Mouse (Mus musculus) embryo, embryonic 11 days (tissue): ENCODE results near the gene Raly.
A peak's percentile ranks its signal among the peaks of the same experiment; 100 is the strongest.

Experiments used
- DNase-seq: peaks from one replicate; pipeline ENCODE4 v3.0.0-alpha.2; 2015

Gene Raly

GRCm38 (mm10) chr2:154785284-154785683 is 5.6 kb upstream of the Raly start:
- no peak for DNase-seq

- peak; percentile 25 for DNase-seq
These were observed 4.7 kb upstream of the Raly start for GRCm38 (mm10) chr2:154786187-154786586.

- DNase-seq, result no peak
These were observed 4.1 kb upstream of the Raly start for GRCm38 (mm10) chr2:154786776-154787175.

- no peak for DNase-seq
These were observed 1.5 kb upstream of the Raly start for GRCm38 (mm10) chr2:154789381-154789780.

GRCm38 (mm10) chr2:154789977-154790655 is 780 bp upstream of the Raly start:
- no peak for DNase-seq

GRCm38 (mm10) chr2:154791661-154792642 is 1.1 kb downstream of the Raly start:
- DNase-seq, result peak; percentile 85

GRCm38 (mm10) chr2:154803372-154803771 is 12.5 kb downstream of the Raly start:
- no peak for DNase-seq

- no peak for DNase-seq
These were observed 12.9 kb downstream of the Raly start for GRCm38 (mm10) chr2:154803845-154804244.

GRCm38 (mm10) chr2:154807689-154808088 is 16.8 kb downstream of the Raly start:
- DNase-seq, result no peak

GRCm38 (mm10) chr2:154809107-154809762 is 18.3 kb downstream of the Raly start:
- no peak for DNase-seq

- no peak for DNase-seq
These were observed 19.9 kb downstream of the Raly start for GRCm38 (mm10) chr2:154810821-154811220.

- no peak for DNase-seq
These were observed 22.5 kb downstream of the Raly start for GRCm38 (mm10) chr2:154813426-154813825.

GRCm38 (mm10) chr2:154817089-154817488 is 26.2 kb downstream of the Raly start:
- no peak for DNase-seq

- DNase-seq, result peak; percentile 9
These were observed 26.9 kb downstream of the Raly start for GRCm38 (mm10) chr2:154817788-154818187.

GRCm38 (mm10) chr2:154818599-154818998 is 27.7 kb downstream of the Raly start:
- no peak for DNase-seq

- no peak for DNase-seq
These were observed 29.4 kb downstream of the Raly start for GRCm38 (mm10) chr2:154820346-154820745.

- no peak for DNase-seq
These were observed 35.2 kb downstream of the Raly start for GRCm38 (mm10) chr2:154826054-154826538.

GRCm38 (mm10) chr2:154827521-154827920 is 36.6 kb downstream of the Raly start:
- DNase-seq, result no peak

GRCm38 (mm10) chr2:154832471-154832870 is 41.6 kb downstream of the Raly start:
- DNase-seq, result no peak

GRCm38 (mm10) chr2:154834149-154834865 is 43.4 kb downstream of the Raly start:
- DNase-seq, result no peak

- no peak for DNase-seq
These were observed 45.6 kb downstream of the Raly start for GRCm38 (mm10) chr2:154836537-154836936.

- DNase-seq, result no peak
These were observed 57.2 kb downstream of the Raly start for GRCm38 (mm10) chr2:154848086-154848485.

GRCm38 (mm10) chr2:154855383-154855782 is 64.5 kb downstream of the Raly start:
- DNase-seq, result peak; percentile 64
